Mouse (Mus musculus) cerebellum, adult 9-10 months (tissue): ENCODE measurements at regions not wholly inside any gene's neighbourhood (a gene's known extent, or its start where the extent isn't known, plus 50 kb on each side); places are given as distances from the start of the nearest gene placed in this dataset.

Experiments used
- DNase-seq: peaks from one replicate; pipeline ENCODE4 v3.0.0; 2022

- no peak for DNase-seq
Observed at GRCm38 (mm10) chr4:47534959-47535358, 60.5 kb downstream of the Sec61b start.

- no peak for DNase-seq
Observed at GRCm38 (mm10) chr4:47567694-47568093, 93.2 kb downstream of the Sec61b start.

- DNase-seq = no peak
Observed at GRCm38 (mm10) chr4:47570846-47571245, 96.4 kb downstream of the Sec61b start.

GRCm38 (mm10) chr4:47576011-47576410, 101.6 kb downstream of the Sec61b start:
- no peak for DNase-seq

- peak; percentile 72 for DNase-seq
Observed at GRCm38 (mm10) chr4:47577490-47577889, 103.0 kb downstream of the Sec61b start.

GRCm38 (mm10) chr4:47578637-47579036, 104.2 kb downstream of the Sec61b start:
- no peak for DNase-seq

GRCm38 (mm10) chr4:47580556-47580955, 106.1 kb downstream of the Sec61b start:
- no peak for DNase-seq

- peak; percentile 37 for DNase-seq
Observed at GRCm38 (mm10) chr4:47587256-47587655, 112.8 kb downstream of the Sec61b start.

- DNase-seq = peak; percentile 27
Observed at GRCm38 (mm10) chr4:47592271-47592986, 118.0 kb downstream of the Sec61b start.

- DNase-seq = no peak
Observed at GRCm38 (mm10) chr4:47593155-47593554, 118.7 kb downstream of the Sec61b start.

GRCm38 (mm10) chr4:47594171-47594570, 119.7 kb downstream of the Sec61b start:
- DNase-seq = no peak

GRCm38 (mm10) chr4:47595841-47596240, 121.4 kb downstream of the Sec61b start:
- DNase-seq = peak; percentile 83

GRCm38 (mm10) chr4:47597586-47597985, 123.1 kb downstream of the Sec61b start:
- peak; percentile 77 for DNase-seq

- peak; percentile 68 for DNase-seq
Observed at GRCm38 (mm10) chr4:47598216-47598615, 123.8 kb downstream of the Sec61b start.

- peak; percentile 22 for DNase-seq
Observed at GRCm38 (mm10) chr4:47601301-47602070, 127.0 kb downstream of the Sec61b start.

GRCm38 (mm10) chr4:47603378-47603777, 128.9 kb downstream of the Sec61b start:
- peak; percentile 30 for DNase-seq

- DNase-seq = peak; percentile 55
Observed at GRCm38 (mm10) chr4:47603847-47604397, 129.5 kb downstream of the Sec61b start.

GRCm38 (mm10) chr4:47605676-47606075, 131.2 kb downstream of the Sec61b start:
- DNase-seq = peak; percentile 53

GRCm38 (mm10) chr4:47608673-47609072, 134.2 kb downstream of the Sec61b start:
- DNase-seq = peak; percentile 94

- DNase-seq = no peak
Observed at GRCm38 (mm10) chr4:47610913-47611312, 136.5 kb downstream of the Sec61b start.

- DNase-seq = no peak
Observed at GRCm38 (mm10) chr4:47616525-47616924, 142.1 kb downstream of the Sec61b start.

GRCm38 (mm10) chr4:47620700-47621099, 146.2 kb downstream of the Sec61b start:
- DNase-seq = peak; percentile 57

- no peak for DNase-seq
Observed at GRCm38 (mm10) chr4:47622851-47623743, 148.6 kb downstream of the Sec61b start.
